Mouse (Mus musculus) liver, embryonic 11.5 days (tissue): Measurements from ENCODE around the gene Mcm3. TPM values are rescaled to one million over a fixed set of nuclear protein-coding genes. Genes with fewer than 3 reads are reported as not detected.
A peak's percentile ranks its signal among the peaks of the same experiment; 100 is the strongest.

ENCODE experiments used
- ATAC-seq: fragments of 200-750 bp; cut with Nextera tagmentation; replicated peaks from 2 replicates; pipeline ENCODE4 v1.8.0; 2017; ENCODE audit warnings: moderate number of reproducible peaks, mild to moderate bottlenecking, moderate TSS enrichment, moderate library complexity; ENCODE audit not compliant: low FRiP score
- DNase-seq: peaks from one replicate; pipeline ENCODE4 v3.0.0-alpha.2; 2017; ENCODE audit warnings: low spot score
- H3K27ac ChIP-seq: fragments of 300-500 bp; sonication (generic); 2 replicates; pipeline ENCODE4 v1.5.1; 2014; ENCODE audit warnings: mild to moderate bottlenecking, low read depth, low read length, control low read depth
- H3K27me3 ChIP-seq: fragments of 300-500 bp; sonication (generic); replicated peaks from 2 replicates; pipeline ENCODE4 v1.6.1; 2014; ENCODE audit warnings: low read length, mixed read lengths; ENCODE audit not compliant: control insufficient read depth, insufficient read depth
- H3K36me3 ChIP-seq: fragments of 300-500 bp; sonication (generic); 2 replicates; pipeline ENCODE4 v1.6.1; 2014; ENCODE audit warnings: mild to moderate bottlenecking, low read length, moderate library complexity, mixed read lengths; ENCODE audit not compliant: control insufficient read depth, insufficient read depth
- H3K4me1 ChIP-seq: fragments of 300-500 bp; sonication (generic); replicated peaks from 2 replicates; pipeline ENCODE4 v1.6.1; 2014; ENCODE audit warnings: low read length, mixed read lengths; ENCODE audit not compliant: control insufficient read depth, insufficient read depth
- H3K4me2 ChIP-seq: fragments of 300-500 bp; sonication (generic); 2 replicates; pipeline ENCODE4 v1.6.1; 2014; ENCODE audit warnings: mild to moderate bottlenecking, control low read depth, moderate library complexity
- H3K4me3 ChIP-seq: fragments of 300-500 bp; sonication (generic); 2 replicates; pipeline ENCODE4 v1.5.1; 2014; ENCODE audit warnings: low read depth, low read length, control low read depth
- H3K9ac ChIP-seq: fragments of 300-500 bp; sonication (generic); 2 replicates; pipeline ENCODE4 v1.6.1; 2014; ENCODE audit warnings: low read depth, low read length, control low read depth
- H3K9me3 ChIP-seq: fragments of 300-500 bp; sonication (generic); 2 replicates; pipeline ENCODE4 v1.6.1; 2016; ENCODE audit warnings: low read length, inconsistent platforms, mixed read lengths; ENCODE audit not compliant: control insufficient read depth
- WGBS: fragments of 180-500 bp; shearing (Covaris S2); extraction: QIAGEN DNeasy Blood & Tissue Kit; methylation state at CpG from one replicate; pipeline ENCODE4 v1.1.7; 2014; 5-methylcytosine and 5-hydroxymethylcytosine counted together
- polyA plus RNA-seq: library from polyadenylated mRNA; unstranded; fragments of >200 nt; fragmentation: Nextera tagmentation; extraction: Ambion mirVana; gene quantifications from 2 replicates; pipeline ENCODE4 v1.2.1, GENCODE M21; 2014

The Mcm3 gene
- polyA plus RNA-seq = 311 and 347 TPM in 2 replicates

DNA sequence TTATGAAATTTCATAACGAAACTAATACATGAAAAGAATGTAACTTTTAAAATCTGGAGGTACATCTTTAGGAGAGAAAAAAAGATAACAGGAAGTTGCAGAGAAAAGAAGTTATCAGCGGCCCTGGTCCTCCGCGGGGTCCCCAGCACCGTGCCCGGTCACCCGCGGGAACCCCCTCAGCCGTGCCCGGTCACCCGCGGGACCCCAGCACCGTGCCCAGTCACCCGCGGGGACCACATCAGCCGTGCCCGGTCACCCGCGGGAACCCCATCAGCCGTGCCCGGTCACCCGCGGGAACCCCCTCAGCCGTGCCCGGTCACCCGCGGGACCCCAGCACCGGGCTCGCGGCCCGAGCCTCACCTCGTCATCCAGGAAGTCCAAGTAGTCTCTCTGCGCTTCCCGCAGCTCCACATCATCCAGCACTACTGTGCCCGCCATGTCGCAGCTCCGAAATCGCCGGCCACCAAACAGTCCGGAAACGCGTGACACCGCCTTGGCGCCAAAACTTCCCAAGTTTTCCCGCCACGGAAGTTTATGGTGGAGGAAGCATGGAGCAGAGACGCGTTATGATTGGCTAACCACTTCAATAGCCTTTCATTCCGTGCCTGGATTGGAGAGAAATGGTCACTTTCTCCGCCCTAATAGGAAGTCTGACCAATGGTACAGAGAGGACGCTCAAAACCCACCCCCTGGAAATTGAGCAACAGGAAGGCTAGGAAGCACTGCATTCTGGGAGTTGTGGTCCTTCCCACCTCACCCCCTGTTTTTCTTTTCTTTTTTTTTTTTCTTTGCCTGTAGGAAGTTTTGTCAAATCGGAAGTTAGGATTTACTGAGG is at the start of gene Mcm3:
Mcm3 (minus strand) TSS at position 542 of the 835 bp plus-strand sequence.
- Histone ChIP-seq H3K9ac (peak within 1 kb of the TSS; percentile 86), H3K27me3 (no peaks in the 10 kb centered on the region), H3K4me1 (peaks cover 6% of the 10 kb centered on the region; the same call in 1 of the 2 replicates), H3K27ac (peak within 1 kb of the TSS; percentile 67), H3K4me2 (peak within 1 kb of the TSS; percentile 78), H3K36me3 (peaks cover 24% of the 10 kb centered on the region), H3K9me3 (no peaks in the 10 kb centered on the region), H3K4me3 (peak within 1 kb of the TSS; percentile 84)
- under 1% methylated on average over 52 of the region's 52 CpGs for WGBS
- DNase-seq (peak; percentile 86), ATAC-seq (peak; percentile 98)

DNA sequence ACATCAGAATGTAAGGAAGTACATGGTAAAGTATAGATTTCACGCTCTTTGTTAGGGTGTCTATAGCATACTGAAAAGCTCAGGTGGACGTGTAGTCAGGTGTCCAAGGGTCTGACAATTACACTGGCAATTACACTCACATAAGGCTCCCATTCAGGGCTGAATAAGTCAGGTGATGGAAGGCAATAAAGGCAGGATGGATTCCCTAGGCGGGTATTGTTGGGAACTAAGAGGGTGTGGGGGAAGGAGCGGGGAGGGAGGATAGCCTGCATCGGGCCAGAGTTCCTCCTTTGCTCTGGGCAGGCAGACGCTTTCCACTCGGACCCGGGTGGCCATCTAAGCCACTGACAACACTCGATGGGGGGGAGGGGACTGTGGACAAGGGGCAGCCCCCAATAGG is 47.9 kb upstream of the Mcm3 start:
- Histone ChIP-seq H3K27ac (no peak overlapping the region), H3K9me3 (no peaks in the 10 kb centered on the region), H3K4me1 (no peaks in the 10 kb centered on the region), H3K4me2 (no peak overlapping the region), H3K27me3 (no peaks in the 10 kb centered on the region), H3K36me3 (no peaks in the 10 kb centered on the region), H3K4me3 (no peak overlapping the region), H3K9ac (no peak overlapping the region)
- 67% methylated on average over 9 of the region's 9 CpGs for whole genome bisulfite sequencing
- ATAC-seq (no peak), DNase-seq (no peak)

DNA sequence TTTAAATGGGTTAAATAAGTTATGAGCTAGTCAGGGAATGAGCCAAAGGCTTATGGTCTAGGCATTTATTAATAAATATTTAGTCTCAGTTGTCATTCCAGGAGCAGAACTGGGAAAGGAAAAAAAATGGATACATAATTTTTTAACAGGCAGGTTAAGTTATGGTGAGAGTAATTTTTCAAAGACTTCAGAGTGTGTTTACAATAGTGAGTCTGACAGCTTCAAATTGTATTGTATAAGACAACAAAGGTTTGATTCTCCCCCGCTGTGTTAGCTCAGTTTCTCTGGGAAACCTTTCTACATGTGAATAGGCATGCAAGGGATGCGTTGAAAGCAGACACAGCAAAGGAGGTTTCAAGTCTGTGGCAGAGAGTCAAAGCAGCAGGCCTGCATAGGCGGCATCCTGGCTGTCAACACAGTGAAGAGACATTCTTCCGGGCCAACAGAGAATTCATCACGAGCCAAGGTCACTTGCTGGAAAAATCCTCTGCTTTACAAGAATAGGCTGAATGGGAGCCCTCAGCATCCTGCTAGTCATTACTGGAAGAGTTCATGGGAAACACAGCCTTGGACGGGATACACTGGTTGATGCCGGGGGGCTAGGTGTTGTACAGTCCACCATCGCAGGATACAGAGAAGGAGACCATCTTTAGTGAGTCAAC is 47.3 kb upstream of the Mcm3 start:
- H3K9ac ChIP-seq = no peak overlapping the region
- 71% methylated on average over 8 of the region's 8 CpGs for WGBS
- H3K27me3 ChIP-seq = no peaks in the 10 kb centered on the region
- no peak overlapping the region for H3K27ac ChIP-seq
- H3K4me2 ChIP-seq = no peak overlapping the region
- DNase-seq (no peak), ATAC-seq (no peak)
- H3K4me1 ChIP-seq = no peaks in the 10 kb centered on the region
- no peaks in the 10 kb centered on the region for H3K36me3 ChIP-seq
- H3K4me3 ChIP-seq = no peak overlapping the region
- no peaks in the 10 kb centered on the region for H3K9me3 ChIP-seq

DNA sequence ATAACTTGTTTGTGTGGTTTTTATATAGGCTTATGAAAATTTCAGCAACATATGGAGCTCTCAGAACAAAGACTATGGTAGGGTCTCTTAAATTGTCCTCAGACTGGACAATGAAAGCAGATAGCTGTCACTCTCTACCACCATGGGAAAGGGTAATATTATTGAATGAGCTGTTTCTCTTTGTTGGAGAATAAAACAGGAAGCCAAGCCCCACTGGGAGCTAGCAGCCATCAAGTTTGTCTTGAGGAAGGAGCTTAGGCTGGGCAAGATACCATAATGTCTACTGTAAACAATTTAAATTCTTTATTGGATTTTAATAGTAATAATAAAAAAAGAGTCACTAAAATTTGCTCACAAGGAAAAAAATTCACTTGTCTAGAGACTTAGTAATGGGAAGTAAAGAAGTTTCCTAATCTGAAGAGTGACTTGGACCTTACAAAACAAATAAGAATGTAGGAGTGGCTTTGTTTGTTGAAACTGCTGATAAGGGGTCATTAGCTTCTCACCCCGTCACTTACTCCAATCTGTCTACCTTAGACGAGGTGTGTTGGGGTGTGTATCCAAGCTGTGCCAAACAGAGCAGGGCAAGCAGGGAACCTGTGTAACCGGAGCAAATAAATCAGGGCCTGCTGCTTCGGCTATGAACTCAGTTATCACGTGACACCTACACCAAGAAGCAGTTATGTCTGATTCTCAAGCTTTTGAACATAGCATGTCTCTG is 43.5 kb upstream of the Mcm3 start:
- Histone ChIP-seq H3K4me3 (no peak overlapping the region), H3K9me3 (no peaks in the 10 kb centered on the region), H3K36me3 (no peaks in the 10 kb centered on the region), H3K27me3 (no peaks in the 10 kb centered on the region), H3K4me1 (no peaks in the 10 kb centered on the region), H3K9ac (no peak overlapping the region), H3K27ac (no peak overlapping the region), H3K4me2 (no peak overlapping the region)
- 35% methylated on average over 5 of the region's 5 CpGs for WGBS
- no peak for ATAC-seq
- no peak for DNase-seq

DNA sequence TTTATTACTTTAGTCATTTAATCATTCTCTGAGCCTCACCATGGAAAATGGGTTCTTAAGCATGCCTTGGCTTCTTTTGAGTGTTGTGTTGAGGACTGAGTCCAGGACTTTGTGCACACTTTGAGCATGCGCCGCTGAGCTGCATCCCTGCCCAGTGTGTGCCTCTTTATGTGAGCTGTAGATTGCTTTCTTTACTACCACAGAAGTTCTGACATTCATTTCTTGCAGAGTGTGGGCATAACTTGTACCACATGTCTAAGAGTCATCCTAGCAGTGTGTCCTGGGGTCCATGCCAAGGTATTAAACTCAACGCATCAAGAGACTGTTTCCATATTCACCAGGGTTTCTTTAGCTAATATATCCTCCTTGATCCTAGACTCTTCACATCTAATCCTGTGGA is 41.8 kb upstream of the Mcm3 start:
- WGBS = 86% methylated on average over 3 of the region's 3 CpGs
- Histone ChIP-seq H3K36me3 (no peaks in the 10 kb centered on the region), H3K27ac (no peak overlapping the region), H3K4me2 (no peak overlapping the region), H3K9me3 (no peaks in the 10 kb centered on the region), H3K27me3 (no peaks in the 10 kb centered on the region), H3K9ac (no peak overlapping the region), H3K4me3 (no peak overlapping the region), H3K4me1 (no peaks in the 10 kb centered on the region)
- DNase-seq (no peak), ATAC-seq (no peak)

DNA sequence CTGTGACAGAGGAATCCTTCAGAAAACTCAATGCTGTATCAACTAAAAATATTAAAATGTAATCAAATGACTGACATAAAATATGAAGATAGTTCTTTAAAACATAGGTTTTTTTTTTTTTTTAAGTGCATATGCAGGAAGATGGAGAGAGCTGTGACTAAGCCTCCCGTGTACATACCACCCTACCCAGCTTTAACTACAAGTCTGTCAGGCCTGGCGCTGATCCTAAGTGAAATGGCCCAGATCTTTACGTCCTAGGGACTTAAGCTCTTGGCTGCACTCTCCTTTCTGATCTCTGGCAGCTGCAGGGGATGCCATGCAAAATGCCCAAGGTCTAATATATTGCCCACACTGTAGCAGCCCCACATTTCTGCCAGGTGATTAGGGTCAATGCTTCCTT is 40.7 kb upstream of the Mcm3 start:
- Histone ChIP-seq H3K27ac (no peak overlapping the region), H3K36me3 (no peaks in the 10 kb centered on the region), H3K9me3 (no peaks in the 10 kb centered on the region), H3K4me3 (no peak overlapping the region), H3K4me1 (no peaks in the 10 kb centered on the region), H3K9ac (no peak overlapping the region), H3K27me3 (no peaks in the 10 kb centered on the region), H3K4me2 (no peak overlapping the region)
- WGBS = 70% methylated on average over 3 of the region's 3 CpGs
- ATAC-seq (no peak), DNase-seq (no peak)

DNA sequence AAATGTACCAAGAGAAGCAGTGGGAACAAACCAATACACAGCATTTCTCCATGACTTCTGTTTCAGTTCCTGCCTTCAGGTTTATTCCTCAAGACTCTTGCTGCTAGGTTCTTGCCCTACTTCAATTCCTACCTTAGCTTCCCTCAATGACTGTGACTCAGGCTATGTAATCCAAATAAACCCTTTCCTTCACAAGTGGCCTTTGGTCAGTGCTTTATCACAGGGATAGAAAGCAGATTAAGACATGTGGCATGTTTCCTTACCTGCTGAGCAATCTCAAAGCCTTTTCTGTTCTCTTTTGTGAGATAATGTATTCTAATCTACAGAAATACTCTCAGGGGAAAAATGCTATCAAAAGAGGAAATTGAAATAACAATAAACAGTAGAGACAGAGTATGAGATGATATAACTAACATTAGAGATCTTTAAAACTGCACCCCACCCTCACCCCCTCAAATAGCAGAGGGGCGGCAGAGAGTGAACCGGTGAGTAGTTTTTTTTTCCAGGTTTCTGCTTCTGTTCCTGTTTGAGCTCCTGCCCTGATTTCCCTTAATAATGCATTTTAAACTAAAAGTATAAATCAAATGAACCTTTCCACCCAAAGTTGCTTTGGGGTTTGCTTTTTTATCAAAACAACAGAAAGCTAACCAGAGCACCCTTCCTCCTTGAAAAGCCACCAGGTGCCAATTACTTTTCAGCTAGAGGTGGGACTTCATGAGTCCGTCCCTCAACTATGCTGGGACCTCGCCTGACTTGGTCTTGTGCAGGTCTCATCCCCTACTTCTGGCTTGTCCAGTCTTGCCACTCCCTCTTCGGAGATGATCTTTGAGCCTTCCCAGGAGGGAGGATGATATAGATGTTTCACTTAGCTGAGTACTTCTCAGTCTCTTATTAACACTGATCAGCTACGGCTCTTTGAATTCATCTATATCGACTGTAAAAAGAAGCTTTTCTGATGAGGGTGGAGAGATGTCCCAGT is 37.1 kb upstream of the Mcm3 start:
- Histone ChIP-seq H3K27me3 (no peaks in the 10 kb centered on the region), H3K4me2 (no peak overlapping the region)
- WGBS = 79% methylated on average over 7 of the region's 7 CpGs

DNA sequence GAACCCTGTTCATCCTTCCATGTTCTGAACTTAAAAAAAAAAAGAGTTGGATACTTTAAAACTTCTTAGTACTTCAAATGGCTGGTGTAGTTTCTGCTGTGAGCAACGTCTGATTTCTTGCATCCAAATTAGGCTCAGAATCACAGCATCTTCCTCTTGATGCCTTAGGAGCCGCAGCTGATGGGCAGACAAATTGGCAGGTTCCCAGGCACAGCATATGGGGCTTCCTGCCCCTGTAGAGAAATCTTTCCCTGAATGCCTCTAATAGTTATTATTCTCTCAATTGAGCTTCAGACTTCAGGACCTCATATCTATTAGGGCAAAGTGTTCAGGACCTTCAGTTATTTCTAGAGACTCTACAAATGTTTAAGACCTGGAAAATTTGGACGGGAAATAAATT is 19.8 kb upstream of the Mcm3 start:
- 61% methylated on average over 3 of the region's 3 CpGs for WGBS
- H3K36me3 ChIP-seq = no peaks in the 10 kb centered on the region

More for the DNA sequence above, 37.1 kb upstream of the Mcm3 start:
- peaks cover 3% of the 10 kb centered on the region; the same call in 1 of the 2 replicates for H3K9me3 ChIP-seq
- no peak for ATAC-seq
- no peak overlapping the region for H3K9ac ChIP-seq
- no peak overlapping the region for H3K27ac ChIP-seq
- DNase-seq = no peak
- H3K4me1 ChIP-seq = no peaks in the 10 kb centered on the region
- no peaks in the 10 kb centered on the region for H3K36me3 ChIP-seq
- no peak overlapping the region for H3K4me3 ChIP-seq

More for the DNA sequence above, 19.8 kb upstream of the Mcm3 start:
- Histone ChIP-seq H3K27me3 (no peaks in the 10 kb centered on the region), H3K4me3 (no peak overlapping the region), H3K4me2 (no peak overlapping the region), H3K9me3 (no peaks in the 10 kb centered on the region), H3K9ac (no peak overlapping the region), H3K4me1 (no peaks in the 10 kb centered on the region), H3K27ac (no peak overlapping the region)
- ATAC-seq (no peak), DNase-seq (no peak)
